In genomic region chr11:101009888-101010784, GRCm38 (mm10) we compare ENCODE assay signal across 8 mouse cellular contexts. TPM values are rescaled to one million over a fixed set of nuclear protein-coding genes. Genes with fewer than 3 reads are reported as not detected.
A peak's percentile ranks its signal among the peaks of the same experiment; 100 is the strongest.
DNase-seq lines count a peak whose midpoint lies in the region; ATAC-seq and TF ChIP-seq lines count a peak whose summit lies in the region.

No protein-coding gene starts in this region.

- H3K4me3 ChIP-seq in CH12.LX (replicated peaks in 1 of 3; ENCODE audit: low read depth in 2 of 3, low read length in 2 of 3, poor library complexity in 1 of 3), result peak overlapping the region; percentile 78 to 97 (median 83)
- peak overlapping the region; percentile 78 to 83 for H3K4me3 ChIP-seq in heart, embryonic 14.5 days (ENCODE audit: control insufficient read depth in 1 of 2, insufficient read depth in 1 of 2, low read depth in 1 of 2, low read length in 2 of 2)
- peak overlapping the region; percentile 69 for H3K4me3 ChIP-seq in limb, embryonic 13.5 days
- H3K4me3 ChIP-seq in midbrain, postnatal 0 days (ENCODE audit: low read depth, low read length), result peak overlapping the region; percentile 52

- H3K9me3 ChIP-seq in CH12.LX (replicated peaks; ENCODE audit: low read length), result no peaks in the 10 kb centered on the region
- no peaks in the 10 kb centered on the region for H3K9me3 ChIP-seq in heart, embryonic 14.5 days (ENCODE audit: control insufficient read depth, low read length)
- no peaks in the 10 kb centered on the region for H3K9me3 ChIP-seq in limb, embryonic 13.5 days
- no peaks in the 10 kb centered on the region for H3K9me3 ChIP-seq in midbrain, postnatal 0 days (ENCODE audit: low read length)

- H3K79me2 ChIP-seq in CH12.LX (replicated peaks; ENCODE audit: control insufficient read depth, extremely low read depth, insufficient read depth, poor library complexity, severe bottlenecking), result peaks cover 36% of the 10 kb centered on the region

- peaks cover 12 to 52% of the 10 kb centered on the region in 2 experiments for H3K4me1 ChIP-seq in CH12.LX (ENCODE audit: control insufficient read depth in 1 of 2, insufficient read depth in 2 of 2)
- peaks cover 6 to 15% of the 10 kb centered on the region in 2 experiments for H3K4me1 ChIP-seq in heart, embryonic 14.5 days (ENCODE audit: control insufficient read depth in 2 of 2, insufficient read depth in 2 of 2, low read length in 2 of 2)
- peaks cover 14% of the 10 kb centered on the region for H3K4me1 ChIP-seq in limb, embryonic 13.5 days
- H3K4me1 ChIP-seq in midbrain, postnatal 0 days (ENCODE audit: insufficient read depth, low read length), result peaks cover 3% of the 10 kb centered on the region; the same call in 1 of the 2 replicates

- no peak; the same call in 1 of the 2 replicates for TF ChIP-seq EP300 in CH12.LX (IDR thresholded peaks at IDR 0.05; ENCODE audit: low read length)

- peak overlapping the region; percentile 77 for H3K4me2 ChIP-seq in CH12.LX (ENCODE audit: insufficient read depth, low read depth, poor library complexity, severe bottlenecking)
- H3K4me2 ChIP-seq in heart, embryonic 14.5 days (ENCODE audit: low read length), result peak overlapping the region; percentile 81
- peak overlapping the region; percentile 81 for H3K4me2 ChIP-seq in limb, embryonic 13.5 days (replicated peaks)
- H3K4me2 ChIP-seq in midbrain, postnatal 0 days (ENCODE audit: low read depth, low read length, poor library complexity, severe bottlenecking), result peak overlapping the region; percentile 56

- TF ChIP-seq POLR2A in CH12.LX (IDR thresholded peaks at IDR 0.05; ENCODE audit: low read depth, low read length), result no peak

- dilution Hi-C loops in CH12.LX (cut with MboI; ENCODE audit: extremely low pct_ligation_motif_present, extremely low pct_unique_long_range_greater_than_20kb, low sequenced_read_pairs), result no loop called here

- in situ Hi-C loops in CH12.LX (cut with MboI; ENCODE audit: low pct_ligation_motif_present, low pct_unique_long_range_greater_than_20kb, low sequenced_read_pairs), result no loop called here

- H3K27me3 ChIP-seq in CH12.LX (replicated peaks), result peaks cover 8% of the 10 kb centered on the region
- H3K27me3 ChIP-seq in heart, embryonic 14.5 days (ENCODE audit: control insufficient read depth, insufficient read depth, low read length), result no peaks in the 10 kb centered on the region
- peaks cover 2% of the 10 kb centered on the region; the same call in 1 of the 2 replicates for H3K27me3 ChIP-seq in limb, embryonic 13.5 days
- no peaks in the 10 kb centered on the region for H3K27me3 ChIP-seq in midbrain, postnatal 0 days (ENCODE audit: insufficient read depth, low read length)

- ATAC-seq in heart, embryonic 14.5 days (ENCODE audit: insufficient number of reproducible peaks, insufficient read depth, low FRiP score, low read depth), result no peak
- ATAC-seq in limb, embryonic 13.5 days (ENCODE audit: low FRiP score, low read depth), result peak; percentile 45; the same call in 1 of the 2 replicates
- peak; percentile 46; the same call in 1 of the 2 replicates for ATAC-seq in midbrain, postnatal 0 days (ENCODE audit: low FRiP score)

- peak overlapping the region; percentile 94 for H3K9ac ChIP-seq in CH12.LX (ENCODE audit: insufficient read depth, low read depth)
- peak overlapping the region; percentile 91 for H3K9ac ChIP-seq in heart, embryonic 14.5 days (ENCODE audit: low read length)
- peak overlapping the region; percentile 78 for H3K9ac ChIP-seq in limb, embryonic 13.5 days
- peak overlapping the region; percentile 68 for H3K9ac ChIP-seq in midbrain, postnatal 0 days (replicated peaks; ENCODE audit: low read length, poor library complexity, severe bottlenecking)

- TF ChIP-seq CTCF in CH12.LX (conservative IDR thresholded peaks at IDR 0.05 in 1 of 2, IDR thresholded peaks at IDR 0.05 in 1 of 2; ENCODE audit: low read depth in 2 of 2, low read length in 2 of 2), result peak in 1 of 2 experiments; percentile 21; a peak in 1 of 4 replicates
- TF ChIP-seq CTCF in midbrain, postnatal 0 days (IDR thresholded peaks at IDR 0.05), result peak; percentile 56

- 2% methylated on average over 29 of the region's 29 CpGs for WGBS in heart, embryonic 14.5 days
- 12% methylated on average over 29 of the region's 29 CpGs for WGBS in limb, embryonic 13.5 days
- WGBS in midbrain, postnatal 0 days, result 2% methylated on average over 29 of the region's 29 CpGs

- peaks cover 10 to 25% of the 10 kb centered on the region in 2 experiments for H3K36me3 ChIP-seq in CH12.LX (replicated peaks in 1 of 2; ENCODE audit: control insufficient read depth in 1 of 2, insufficient read depth in 1 of 2, low read length in 1 of 2)
- H3K36me3 ChIP-seq in heart, embryonic 14.5 days (ENCODE audit: control insufficient read depth, insufficient read depth, low read length), result peaks cover 31% of the 10 kb centered on the region
- H3K36me3 ChIP-seq in limb, embryonic 13.5 days, result peaks cover 21% of the 10 kb centered on the region
- peaks cover 15% of the 10 kb centered on the region for H3K36me3 ChIP-seq in midbrain, postnatal 0 days (ENCODE audit: insufficient read depth, low read length)

- peak overlapping the region; percentile 60; the same call in 1 of the 2 replicates for H3K27ac ChIP-seq in CH12.LX (ENCODE audit: insufficient read depth, low read depth)
- peak overlapping the region; percentile 87 to 88 for H3K27ac ChIP-seq in heart, embryonic 14.5 days (replicated peaks in 1 of 2; ENCODE audit: control insufficient read depth in 1 of 2, insufficient read depth in 1 of 2, low read depth in 2 of 2, low read length in 2 of 2)
- H3K27ac ChIP-seq in limb, embryonic 13.5 days, result no peak overlapping the region
- peak overlapping the region; percentile 77 for H3K27ac ChIP-seq in midbrain, postnatal 0 days (ENCODE audit: low read depth, low read length)

- DNase-seq in cerebellum, adult 18-20 months, result peak; percentile 37 to 49
- no peak for DNase-seq in cerebellum, adult 11 months
- peak; percentile 42 for DNase-seq in CH12.LX (ENCODE audit: extremely low read depth)
- peak; percentile 36 to 58 for DNase-seq in cerebellum, postnatal 25 days
- DNase-seq in midbrain, postnatal 0 days (ENCODE audit: low spot score), result peak; percentile 58
- no peak for DNase-seq in gastrocnemius, adult 18-20 months (ENCODE audit: low spot score)

- TF ChIP-seq RAD21 in CH12.LX (IDR thresholded peaks at IDR 0.05; ENCODE audit: low read depth, low read length), result no peak

TF ChIP-seq in CH12.LX, 34 proteins besides CTCF, POLR2A, EP300 and RAD21 (continues in another document):
- TF ChIP-seq CHD2 (IDR thresholded peaks at IDR 0.05; ENCODE audit: low read length) (no peak), MAFK (IDR thresholded peaks at IDR 0.05; ENCODE audit: insufficient replicate concordance, low read length) (peak; percentile 32; the same call in 1 of the 2 replicates), UBTF (IDR thresholded peaks at IDR 0.05; ENCODE audit: low read depth, low read length) (no peak), ZMIZ1 (IDR thresholded peaks at IDR 0.05; ENCODE audit: low read depth, low read length) (no peak), SIN3A (IDR thresholded peaks at IDR 0.05; ENCODE audit: low read length) (peak; percentile 99), E2F4 (IDR thresholded peaks at IDR 0.05; ENCODE audit: insufficient replicate concordance, low read depth, low read length) (no peak), SMC3 (IDR thresholded peaks at IDR 0.05; ENCODE audit: low read depth, low read length) (peak; percentile 34; the same call in 1 of the 2 replicates), TBP (conservative IDR thresholded peaks at IDR 0.05; ENCODE audit: low read depth, low read length) (no peak), JUND (conservative IDR thresholded peaks at IDR 0.05; ENCODE audit: low read depth, low read length) (no peak), MYC (IDR thresholded peaks at IDR 0.05; ENCODE audit: low read depth, low read length) (0 out of 2 replicates have a peak, but pooled peaks have one; percentile 17), USF1 (IDR thresholded peaks at IDR 0.05; ENCODE audit: low read depth, low read length) (no peak), GABPA (IDR thresholded peaks at IDR 0.05; ENCODE audit: insufficient replicate concordance, low read depth, low read length) (no peak), MXI1 (IDR thresholded peaks at IDR 0.05; ENCODE audit: low read depth, low read length) (peak; percentile 73), KAT2A (IDR thresholded peaks at IDR 0.05; ENCODE audit: insufficient replicate concordance, low read length) (no peak), ELF1 (IDR thresholded peaks at IDR 0.05; ENCODE audit: low read depth, low read length) (no peak), ETS1 (conservative IDR thresholded peaks at IDR 0.05; ENCODE audit: low read depth, low read length) (no peak)

RNA-seq across cellular contexts. Expression of gene Atp6v0a1, which starts 0.9 kb away (rescaled TPM):
- total RNA-seq in CH12.LX (2012; rRNA removed) (31.3 and 36.1 TPM in 2 replicates), CH12.LX (2014; rRNA removed) (14.1 and 15.1 TPM in 2 replicates)
- polyA plus RNA-seq in CH12.LX (2012; ENCODE audit: insufficient read length, low read depth), result 54.5 and 63.4 TPM in 2 replicates
- polyA plus RNA-seq in heart, embryonic 14.5 days (2014; fragmentation: Nextera tagmentation; extraction: Ambion mirVana), result 54.8 and 57.2 TPM in 2 replicates
- polyA plus RNA-seq in limb, embryonic 13.5 days (2015; fragmentation: Nextera tagmentation; extraction: Ambion mirVana), result 34.0 and 34.4 TPM in 2 replicates
- 242 and 247 TPM in 2 replicates for total RNA-seq in midbrain, postnatal 0 days (2014; rRNA removed)
- 204 and 210 TPM in 2 replicates for polyA plus RNA-seq in midbrain, postnatal 0 days (2015; fragmentation: Nextera tagmentation; extraction: Ambion mirVana)
- total RNA-seq in gastrocnemius, adult 18-20 months (2021), result 10 to 100 TPM; 57.0 to 74.4 TPM

RNA-seq across cellular contexts. Expression of gene Cavin1, which starts 39.4 kb away (rescaled TPM):
- total RNA-seq in CH12.LX (2012; rRNA removed), result 0.08 and 0.21 TPM in 2 replicates
- total RNA-seq in CH12.LX (2014; rRNA removed), result 0.05 TPM in 2 replicates
- 0.13 and 0.25 TPM in 2 replicates for polyA plus RNA-seq in CH12.LX (2012; ENCODE audit: insufficient read length, low read depth)
- polyA plus RNA-seq in heart, embryonic 14.5 days (2014; fragmentation: Nextera tagmentation; extraction: Ambion mirVana), result 200 and 204 TPM in 2 replicates
- 136 and 142 TPM in 2 replicates for polyA plus RNA-seq in limb, embryonic 13.5 days (2015; fragmentation: Nextera tagmentation; extraction: Ambion mirVana)
- total RNA-seq in midbrain, postnatal 0 days (2014; rRNA removed), result 24.8 and 26.0 TPM in 2 replicates
- 46.0 and 47.5 TPM in 2 replicates for polyA plus RNA-seq in midbrain, postnatal 0 days (2015; fragmentation: Nextera tagmentation; extraction: Ambion mirVana)
- 100 to 1,000 TPM; 128 to 153 TPM for total RNA-seq in gastrocnemius, adult 18-20 months (2021)

RNA-seq across cellular contexts. Expression of gene Naglu, which starts 59.7 kb away (rescaled TPM):
- total RNA-seq in CH12.LX (2012; rRNA removed) (23.2 and 33.3 TPM in 2 replicates), CH12.LX (2014; rRNA removed) (12.8 and 13.8 TPM in 2 replicates)
- polyA plus RNA-seq in CH12.LX (2012; ENCODE audit: insufficient read length, low read depth), result 8.3 and 11.2 TPM in 2 replicates
- polyA plus RNA-seq in heart, embryonic 14.5 days (2014; fragmentation: Nextera tagmentation; extraction: Ambion mirVana), result 12.5 and 13.0 TPM in 2 replicates
- polyA plus RNA-seq in limb, embryonic 13.5 days (2015; fragmentation: Nextera tagmentation; extraction: Ambion mirVana), result 9.4 and 9.8 TPM in 2 replicates
- total RNA-seq in midbrain, postnatal 0 days (2014; rRNA removed), result 20.9 and 22.2 TPM in 2 replicates
- polyA plus RNA-seq in midbrain, postnatal 0 days (2015; fragmentation: Nextera tagmentation; extraction: Ambion mirVana), result 16.0 and 16.6 TPM in 2 replicates
- 1 to 10 TPM; 3.9 TPM for total RNA-seq in gastrocnemius, adult 18-20 months (2021)

Comparison
In these comparisons a context has a peak if more than half of its experiments do, and no peak if none do; other contexts are left out.
1. DNase-seq: peak in cerebellum, adult 18-20 months (2 of 2), CH12.LX (single experiment), cerebellum, postnatal 25 days (2 of 2) and midbrain, postnatal 0 days (single experiment); none in cerebellum, adult 11 months (single experiment) and gastrocnemius, adult 18-20 months (single experiment).
2. RNA of gene Cavin1, which starts 39.4 kb away (polyA plus RNA-seq): 200 to 204 TPM in heart, embryonic 14.5 days, 136 to 142 TPM in limb, embryonic 13.5 days and 46.0 to 47.5 TPM in midbrain, postnatal 0 days; 0.13 to 0.25 TPM in CH12.LX; every median in the first group is over 10 times any median in the second.
3. Peak in every context shown above with its lines, with median percentiles within 50 percentile points of each other: H3K4me2 ChIP-seq, H3K4me3 ChIP-seq and H3K9ac ChIP-seq.